Mouse (Mus musculus) kidney, postnatal 4 days (tissue): ENCODE results near the gene Gm9603.
"Not testable (repeated sequence)": the region's sequence is repeated elsewhere in the genome, so short reads cannot be mapped to it uniquely, and the experiment has no call there.

Experiments
- DNase-seq, 2 experiments: peaks; one replicate each; pipeline ENCODE4 v3.0.0; 2021; ENCODE audit warnings: mixed read lengths in 2 of 2

Gm9603 gene

GRCm38 (mm10) chr14:5687357-5687756, at the start of gene Gm9603:
Gm9603 (minus strand) TSS chr14:5687457.
- DNase-seq, result not testable (repeated sequence)

GRCm38 (mm10) chr14:5632928-5633327, 54.3 kb downstream of the Gm9603 start, which contains the start of gene Gm8265:
Gm8265 (minus strand) TSS chr14:5633028.
- DNase-seq, result not testable (repeated sequence)
